Mouse (Mus musculus): ENCODE results near the gene Prpf40b.

- no peak for TF ChIP-seq CTCF (IDR thresholded peaks at IDR 0.05; ENCODE audit: borderline replicate concordance, control insufficient read depth, extremely low read depth, insufficient read depth, low read length, poor library complexity)
- TF ChIP-seq POLR2A (IDR thresholded peaks at IDR 0.05; ENCODE audit: control insufficient read depth, extremely low read depth, insufficient read depth, low read length, poor library complexity), result no peak
These were observed 39.6 kb downstream of the Prpf40b start for GRCm38 (mm10) chr15:99334500-99334899.

Data from thymus, adult 2 months (tissue).